Mouse (Mus musculus) adrenal gland, adult 2 months (tissue): ENCODE results near the gene Prkca. TPM values are rescaled to one million over a fixed set of nuclear protein-coding genes. Genes with fewer than 3 reads are reported as not detected.

Experiments used
- DNase-seq: peaks from one replicate; pipeline ENCODE4 v3.0.0; 2021
- microRNA-seq, 2 experiments: library from miRNA; unstranded; fragments of <30 nt; microRNA quantifications; one replicate each; pipeline ENCODE4 v1.2.0; 2021
- polyA plus RNA-seq: library from polyadenylated mRNA; depleted of rRNA; stranded (reverse); fragments of >200 nt; gene quantifications from 2 replicates; pipeline ENCODE4 v1.2.3, GENCODE M21; 2012; rRNA removed
- total RNA-seq, 2 experiments: library from RNA; stranded (reverse); gene quantifications; 2 replicates each; pipeline ENCODE4 v1.2.3; 2021

Gene Prkca
- total and polyA plus RNA-seq, 3 experiments, result 1.3 to 9.7 (median 8.5) TPM

DNA sequence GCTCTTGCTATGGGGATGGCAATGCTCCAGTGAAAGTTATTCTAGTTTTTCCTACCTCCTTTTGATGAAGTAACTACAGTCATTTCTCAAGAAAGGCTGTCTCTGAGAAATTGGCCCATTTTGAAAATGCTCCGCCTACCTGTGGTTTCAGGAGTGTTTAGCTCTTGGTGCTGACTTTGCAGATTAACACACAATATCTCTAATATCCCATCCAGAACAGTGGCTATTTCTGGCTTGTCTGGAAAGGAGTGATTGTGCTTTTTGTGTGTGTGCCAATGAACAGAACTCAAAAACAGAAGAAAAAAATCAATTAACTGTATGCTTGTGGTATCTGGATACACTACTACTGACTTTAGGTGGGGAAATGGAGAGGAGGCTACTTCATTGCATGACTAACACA, 395.8 kb downstream of the Prkca start:
- no peak for DNase-seq

DNA sequence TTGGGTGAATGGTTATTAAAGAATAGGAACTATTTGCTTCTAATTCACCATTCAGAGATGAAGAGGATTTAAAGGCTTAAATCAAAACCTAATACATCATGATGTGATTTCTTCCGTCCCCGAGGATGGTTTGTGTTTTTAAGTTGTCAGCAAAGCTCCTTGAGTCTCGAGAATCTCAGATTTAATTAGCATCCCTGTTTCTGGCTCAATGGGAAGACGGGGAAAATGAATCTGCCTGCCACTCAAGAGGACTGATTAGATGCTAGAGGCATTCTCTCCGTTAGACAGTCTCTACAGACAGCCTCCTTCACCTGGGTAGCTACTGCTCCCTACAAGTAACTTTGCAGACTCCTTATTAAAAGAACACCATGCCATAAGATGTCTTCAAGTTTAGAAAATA, 396.9 kb downstream of the Prkca start:
- no peak for DNase-seq

GRCm38 (mm10) chr11:107936929-107937328, 406.8 kb downstream of the Prkca start:
- DNase-seq, result no peak

- DNase-seq, result no peak
Measured at GRCm38 (mm10) chr11:107931721-107932120, 412.0 kb downstream of the Prkca start.

DNA sequence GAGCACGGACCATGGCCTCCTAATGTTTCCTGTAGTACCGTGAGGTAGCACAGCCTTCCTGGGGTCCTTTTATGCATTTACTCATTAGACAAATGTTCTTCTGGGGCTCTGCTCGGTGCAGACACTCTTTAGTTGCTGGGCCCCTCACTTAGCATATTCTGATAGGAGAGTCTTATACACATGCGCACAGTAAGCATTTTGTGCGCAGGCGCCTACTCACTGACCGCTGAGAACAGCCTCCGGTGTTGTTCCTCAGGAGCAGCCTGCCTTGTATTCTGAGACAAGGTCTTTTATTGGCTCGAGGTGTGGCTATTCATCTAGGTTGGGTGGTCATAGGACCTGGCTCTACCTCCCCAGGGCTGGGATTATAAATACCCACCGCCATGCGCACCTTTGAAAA, 412.4 kb downstream of the Prkca start:
- DNase-seq, result no peak

DNA sequence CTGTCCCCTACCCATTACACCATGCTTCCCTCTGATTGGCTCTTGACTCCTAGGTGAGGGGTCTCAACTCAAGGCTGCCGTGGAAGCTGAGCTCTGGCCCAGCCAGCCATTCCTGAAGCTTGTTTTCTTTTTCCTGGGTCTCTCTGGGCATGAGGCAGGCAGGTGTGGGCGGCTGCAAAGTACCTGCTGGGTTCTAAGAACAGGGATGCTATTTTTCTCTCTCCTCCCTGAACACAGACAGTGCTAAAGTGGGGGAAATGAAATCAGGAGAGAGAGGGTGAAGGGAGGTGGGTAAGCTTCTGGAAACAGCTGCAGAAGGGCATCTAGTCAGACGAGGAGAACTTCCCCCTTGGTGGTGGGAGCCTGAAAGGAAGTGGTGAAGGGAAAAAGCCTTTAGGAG, 414.0 kb downstream of the Prkca start:
- DNase-seq, result no peak

GRCm38 (mm10) chr11:107919852-107920508, 423.7 kb downstream of the Prkca start:
- no peak for DNase-seq

- no peak for DNase-seq
Measured at GRCm38 (mm10) chr11:107917721-107918235, 425.9 kb downstream of the Prkca start.

DNA sequence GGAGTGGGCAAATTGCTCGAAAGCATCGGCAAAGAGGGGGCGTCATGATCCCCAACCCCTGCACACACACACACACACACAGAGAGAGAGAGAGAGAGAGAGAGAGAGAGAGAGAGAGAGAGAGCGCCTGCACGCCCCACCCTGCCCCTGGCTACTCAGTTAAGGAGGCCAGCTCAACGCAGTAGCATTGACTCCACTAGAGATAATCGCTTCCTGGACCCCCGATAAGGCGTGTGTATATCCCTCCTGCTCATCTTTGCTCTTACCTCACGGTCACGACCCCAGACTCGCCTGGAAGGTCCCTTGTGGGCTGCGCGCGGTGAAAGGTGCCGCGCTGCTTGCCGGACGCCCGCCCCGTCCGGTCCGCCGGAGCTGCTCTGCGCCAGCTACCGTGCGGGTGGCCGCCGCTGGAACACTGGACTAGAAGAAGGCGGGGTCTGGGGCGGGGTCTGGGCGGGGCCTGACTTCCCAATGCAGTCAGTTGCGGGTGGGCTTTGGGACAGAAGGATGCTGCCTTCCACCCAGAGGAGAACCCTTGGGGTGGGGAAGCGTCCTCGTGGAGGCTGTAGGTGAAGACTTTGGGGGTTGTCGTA, 429.0 kb downstream of the Prkca start, which contains the start of gene Cacng5:
Cacng5 (minus strand) TSS at position 422 of the 593 bp plus-strand sequence.
- DNase-seq, result no peak

DNA sequence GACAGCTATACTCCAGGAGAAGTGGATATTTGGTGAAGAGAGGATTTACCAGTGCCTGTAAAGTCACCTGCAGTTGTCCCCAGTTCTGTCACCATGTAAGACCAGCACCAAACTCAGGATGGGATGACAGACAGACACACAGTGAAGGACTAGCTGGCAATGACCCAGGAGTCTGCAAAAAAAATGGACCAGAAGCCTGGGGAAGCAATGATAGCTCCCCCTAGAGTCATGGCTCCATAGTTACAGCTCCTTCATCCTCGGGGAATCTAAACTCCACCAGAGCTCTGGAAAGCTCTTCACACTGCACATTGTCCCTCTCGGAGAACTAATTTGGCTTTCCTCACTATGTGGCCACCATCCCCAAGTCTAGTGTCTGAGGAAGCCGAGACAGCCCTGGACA, 430.4 kb downstream of the Prkca start:
- no peak for DNase-seq

GRCm38 (mm10) chr11:107905364-107905763, 438.4 kb downstream of the Prkca start:
- DNase-seq, result no peak

DNA sequence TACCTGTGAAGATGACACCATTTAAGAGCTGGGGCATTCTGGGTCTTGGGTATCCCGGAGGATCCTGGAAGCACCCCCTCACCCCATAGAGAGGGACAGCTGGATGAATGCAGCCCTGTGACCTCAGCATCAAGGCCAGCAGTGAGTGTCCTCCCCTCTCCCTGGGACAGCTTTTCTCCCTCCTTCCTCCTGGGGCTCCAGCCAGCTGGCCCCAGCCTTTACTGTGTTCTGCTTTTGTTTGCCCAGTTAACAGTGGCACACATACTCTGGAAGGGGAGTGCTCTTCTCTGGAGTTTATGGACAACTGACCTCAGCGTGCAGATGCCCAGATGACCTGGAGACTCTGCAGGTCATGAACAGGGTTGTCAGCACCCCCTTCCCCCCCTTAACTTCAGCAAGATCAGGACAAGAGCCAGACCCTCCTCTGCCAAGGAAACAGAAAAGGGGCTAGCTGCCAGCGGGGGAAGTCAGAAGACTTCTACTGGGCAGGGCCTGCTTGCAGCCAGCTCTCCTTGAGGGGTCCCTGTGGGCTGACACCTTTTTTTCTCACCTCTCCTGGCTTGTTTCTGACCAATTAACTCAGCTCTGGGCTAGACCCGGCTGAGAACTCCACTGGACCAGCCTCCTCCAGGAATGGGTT, 439.6 kb downstream of the Prkca start:
- peak; percentile 62 for DNase-seq

DNA sequence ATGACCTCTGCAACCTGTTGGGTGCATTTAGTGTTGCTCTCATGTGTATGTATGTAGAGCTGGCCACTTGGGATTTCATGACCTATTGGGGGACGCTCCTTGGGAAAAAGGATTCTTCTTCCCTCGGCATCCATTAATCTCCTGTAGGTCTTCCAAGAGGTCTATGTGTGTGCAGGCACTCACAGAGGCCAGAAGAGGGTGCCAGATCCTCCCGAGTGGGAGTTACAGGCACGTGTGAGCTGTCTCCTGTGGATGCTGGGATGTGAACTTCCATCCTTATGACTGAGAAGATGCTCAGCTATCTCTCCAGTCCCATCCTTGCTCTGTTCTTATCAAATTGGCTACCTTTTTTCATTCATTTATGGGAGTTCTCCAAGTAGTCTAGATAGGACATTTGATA, 443.3 kb downstream of the Prkca start:
- DNase-seq, result no peak

DNA sequence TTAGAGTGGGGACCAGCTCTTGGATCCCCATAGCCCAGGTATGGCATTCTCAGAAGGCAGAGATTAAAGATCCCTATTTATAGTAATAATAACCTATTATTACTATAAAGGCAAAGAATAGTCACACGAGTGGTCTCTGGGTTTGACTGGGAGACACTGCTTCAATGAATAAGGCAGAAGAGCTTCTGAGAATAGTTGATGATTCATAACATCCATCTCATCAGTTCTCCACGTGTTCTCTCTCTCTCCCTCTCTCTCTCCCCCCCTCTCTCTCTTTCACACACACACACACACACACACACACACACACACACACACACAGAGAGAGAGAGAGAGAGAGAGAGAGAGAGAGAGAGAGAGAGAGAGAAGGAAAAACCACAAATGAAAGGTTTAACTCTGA, 445.0 kb downstream of the Prkca start:
- no peak for DNase-seq

DNA sequence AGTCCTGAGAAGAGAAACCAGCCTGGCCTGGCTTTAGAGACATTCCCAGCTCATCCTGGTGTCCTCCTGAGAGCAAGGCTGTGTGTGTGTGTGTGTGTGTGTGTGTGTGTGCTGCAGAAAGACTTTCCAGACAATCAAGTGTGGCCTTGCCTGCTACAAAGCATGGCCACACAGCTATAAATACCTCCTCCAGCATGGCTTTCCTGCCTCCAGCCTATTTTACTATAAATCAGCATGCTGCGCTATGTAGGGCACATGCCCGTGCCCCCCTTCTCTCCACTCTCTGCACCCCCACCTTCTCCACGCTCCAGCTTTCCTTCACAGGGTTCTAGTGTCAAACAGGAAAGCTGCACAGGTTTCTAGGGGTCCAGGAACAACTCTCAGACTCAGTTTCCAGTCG, 448.1 kb downstream of the Prkca start:
- DNase-seq, result peak; percentile 5

- no peak for DNase-seq
Measured at GRCm38 (mm10) chr11:107891377-107891776, 452.4 kb downstream of the Prkca start.

GRCm38 (mm10) chr11:107887342-107887741, 456.4 kb downstream of the Prkca start:
- no peak for DNase-seq

Small RNA genes lying within 50 kb of the gene (microRNA-seq; reads per million reads assigned to microRNA genes)
- 0 reads per million in 2 experiments for gene Mir7223

Other genes starting within 250 kb of the Prkca start
- 1 to 10 TPM in 1 of 2 experiments, under 1 TPM in 1; 0.41 to 8.7 TPM for gene Apoh, start 574 bp downstream of the Prkca start, total RNA-seq
- gene Apoh, start 574 bp downstream of the Prkca start, polyA plus RNA-seq, result 0.86 TPM in 1 of 2 replicates, not detected in the other
- gene Cep112, start 81.3 kb upstream of the Prkca start, total RNA-seq, result 10 to 100 TPM in 1 of 2 experiments, 1 to 10 TPM in 1; 9.0 to 12.0 TPM
- 0.17 and 0.48 TPM in 2 replicates for gene Cep112, start 81.3 kb upstream of the Prkca start, polyA plus RNA-seq